Mouse (Mus musculus) left cerebral cortex, adult 2 months (tissue): Measurements from ENCODE around the gene Il2rg. TPM values are rescaled to one million over a fixed set of nuclear protein-coding genes. Genes with fewer than 3 reads are reported as not detected.

Experiments
- DNase-seq, 2 experiments: peaks; one replicate each; pipeline ENCODE4 v3.0.0; 2021 to 2022; ENCODE audit warnings: low spot score in 2 of 2, mixed read lengths in 1 of 2; ENCODE audit errors: extremely low spot score in 1 of 2
- H3K27ac ChIP-seq: fragments of 200-600 bp; 2 replicates; pipeline ENCODE4 v1.8.1; 2022
- H3K4me3 ChIP-seq: fragments of 200-600 bp; 2 replicates; pipeline ENCODE4 v1.8.1; 2022
- CTCF ChIP-seq: fragments of 200-600 bp; IDR thresholded peaks from 2 replicates; pipeline ENCODE4 v1.8.1; 2022; ENCODE audit warnings: antibody characterized with exemption, mild to moderate bottlenecking, moderate library complexity
- intact Hi-C: fragments of 180-260 bp; cut with DNase I; formaldehyde crosslinking; loops from one replicate; pipeline ENCODE4 v1.15.1; 2025
- total RNA-seq, 2 experiments: library from RNA; stranded (reverse); gene quantifications; 2 replicates each; pipeline ENCODE4 v1.2.3; 2021

Il2rg gene
- total RNA-seq, 2 experiments from 2014 or later: 1.4 to 2.0 TPM

- TF ChIP-seq CTCF: no peak
- no peak for DNase-seq
- intact Hi-C loops: loop anchor here (5.0 kb wide), 1 partner anchor 155 kb away; no protein-coding TSS in a partner anchor
- Histone ChIP-seq H3K4me3 (no peak overlapping the region), H3K27ac (no peak overlapping the region)
These were observed 19.5 kb upstream of the Il2rg start for GRCm38 (mm10) chrX:101287543-101287942.

DNA sequence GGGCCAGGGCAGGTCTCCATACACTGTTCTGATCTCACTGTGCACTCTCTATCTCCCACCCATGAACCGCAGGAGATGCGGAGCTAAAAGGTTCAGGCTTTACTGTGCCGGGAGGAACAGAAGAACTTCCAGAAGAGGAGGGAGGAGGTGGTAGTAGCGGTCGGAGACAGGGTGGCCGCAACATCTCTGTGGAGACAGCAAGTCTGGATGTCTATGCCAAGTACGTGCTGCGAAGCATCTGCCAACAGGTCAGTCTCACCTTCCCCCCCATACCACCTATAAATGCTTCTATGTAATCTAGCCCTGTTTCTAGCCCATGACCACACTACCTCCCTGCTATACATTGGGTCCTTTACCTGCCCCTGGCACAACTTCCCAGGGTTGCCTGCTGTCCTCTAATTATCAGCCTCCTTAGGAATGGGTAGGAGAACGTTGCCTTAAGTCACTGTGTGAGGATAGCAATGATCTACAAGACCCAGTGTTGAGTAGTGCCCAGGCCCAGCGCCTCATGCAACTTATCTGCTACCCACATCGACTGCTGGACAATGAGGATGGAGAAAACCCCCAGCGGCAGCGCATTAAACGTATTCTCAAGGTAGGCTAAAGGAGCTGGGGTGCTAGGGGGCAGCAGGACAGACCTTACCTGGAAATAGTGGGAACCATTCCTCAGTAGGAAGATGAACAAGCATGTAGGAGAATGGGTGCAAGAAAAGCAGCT is 18.1 kb upstream of the Il2rg start:
- intact Hi-C loops: loop anchor here (5.0 kb wide), 1 partner anchor 154 kb away; no protein-coding TSS in a partner anchor
- H3K27ac ChIP-seq: no peak overlapping the region
- H3K4me3 ChIP-seq: no peak overlapping the region
- DNase-seq: no peak
- no peak for TF ChIP-seq CTCF

GRCm38 (mm10) chrX:101285534-101285933 is 17.5 kb upstream of the Il2rg start:
- peak; percentile 66 for TF ChIP-seq CTCF
- DNase-seq: peak; percentile 39 to 66
- H3K27ac ChIP-seq: no peak overlapping the region
- no peak overlapping the region for H3K4me3 ChIP-seq
- intact Hi-C loops: loop anchor here (5.0 kb wide), 1 partner anchor 153 kb away; no protein-coding TSS in a partner anchor

DNA sequence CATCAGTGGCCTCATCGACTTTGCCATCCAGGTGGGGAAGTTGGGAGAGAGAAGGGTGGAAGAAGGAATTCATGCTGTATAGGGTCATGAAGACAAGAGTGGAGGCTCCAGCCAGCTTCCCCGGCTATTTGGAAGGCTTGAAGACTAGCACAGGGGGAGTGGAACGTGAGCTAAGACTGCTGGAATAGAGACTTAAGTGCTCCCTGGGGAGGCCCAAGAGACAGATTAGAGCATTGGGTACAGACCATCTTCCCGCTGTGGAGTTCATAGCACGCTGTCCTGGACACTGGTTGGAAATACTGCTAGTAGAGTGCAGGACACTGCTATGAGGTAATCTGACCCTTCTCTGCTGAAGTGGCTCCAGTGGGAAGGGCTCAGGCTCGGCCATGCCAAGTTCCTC is 14.8 kb upstream of the Il2rg start:
- H3K4me3 ChIP-seq: no peak overlapping the region
- TF ChIP-seq CTCF: no peak
- intact Hi-C loops: no loop called here
- no peak overlapping the region for H3K27ac ChIP-seq
- no peak for DNase-seq

DNA sequence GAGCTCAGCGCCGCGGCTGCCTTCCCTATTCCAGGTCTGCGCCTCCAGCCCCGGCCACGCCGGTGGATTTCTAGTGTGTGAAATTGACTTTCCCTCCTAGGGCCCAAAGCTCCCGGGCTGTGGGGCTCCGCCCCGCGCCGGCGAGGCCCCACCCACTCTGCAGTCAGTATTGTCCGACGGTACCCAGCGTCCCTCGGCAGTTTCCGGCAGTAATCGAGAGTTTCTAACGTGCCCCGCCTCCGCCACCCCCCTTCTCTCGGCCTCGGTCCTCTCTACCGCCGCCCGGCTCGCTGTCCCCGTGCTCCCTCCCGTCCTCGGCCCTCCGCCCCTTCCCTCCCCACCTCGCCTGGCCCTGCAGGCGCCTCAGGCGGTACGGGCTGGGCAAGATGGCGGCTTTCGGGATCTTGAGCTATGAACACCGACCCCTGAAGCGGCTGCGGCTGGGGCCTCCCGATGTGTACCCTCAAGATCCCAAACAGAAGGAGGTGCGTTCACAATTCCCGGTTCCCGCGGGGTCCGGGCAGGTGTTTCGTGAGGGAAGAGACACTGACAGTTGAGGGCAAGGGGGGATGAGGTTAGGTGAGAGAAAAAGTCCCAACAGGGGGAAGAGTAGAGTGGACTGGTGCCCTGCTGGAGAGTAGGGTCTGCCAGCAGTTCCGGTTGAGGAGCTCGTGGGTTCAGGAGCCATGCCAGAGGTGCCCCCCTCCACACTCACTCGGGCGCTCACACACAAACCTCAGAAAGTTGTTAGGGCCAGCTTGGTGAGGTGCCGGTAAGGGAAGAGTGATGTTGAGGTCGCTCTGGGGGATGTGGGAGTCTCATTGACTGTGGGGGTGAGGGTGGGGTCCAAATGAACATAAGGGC is 6.1 kb upstream of the Il2rg start, which contains the start of gene Med12:
Med12 (plus strand) TSS at position 156 of the 864 bp plus-strand sequence.
- no peak for TF ChIP-seq CTCF
- peak within 1 kb of the TSS; percentile 62 for H3K27ac ChIP-seq
- H3K4me3 ChIP-seq: peak within 1 kb of the TSS; percentile 60
- intact Hi-C loops: loop anchor here (1.0 to 5.0 kb wide), 2 partner anchors 20 to 52 kb away; partner anchors contain the start of genes Foxo4 and Snx12
- DNase-seq: peak; percentile 76 to 80

- peak overlapping the region; percentile 60 for H3K4me3 ChIP-seq
- intact Hi-C loops: loop anchor here (5.0 kb wide), 1 partner anchor 51 kb away; the partner anchor contains the start of gene Snx12
- H3K27ac ChIP-seq: no peak overlapping the region
- TF ChIP-seq CTCF: no peak
- no peak for DNase-seq
These were observed 5.4 kb upstream of the Il2rg start for GRCm38 (mm10) chrX:101273410-101273809.

DNA sequence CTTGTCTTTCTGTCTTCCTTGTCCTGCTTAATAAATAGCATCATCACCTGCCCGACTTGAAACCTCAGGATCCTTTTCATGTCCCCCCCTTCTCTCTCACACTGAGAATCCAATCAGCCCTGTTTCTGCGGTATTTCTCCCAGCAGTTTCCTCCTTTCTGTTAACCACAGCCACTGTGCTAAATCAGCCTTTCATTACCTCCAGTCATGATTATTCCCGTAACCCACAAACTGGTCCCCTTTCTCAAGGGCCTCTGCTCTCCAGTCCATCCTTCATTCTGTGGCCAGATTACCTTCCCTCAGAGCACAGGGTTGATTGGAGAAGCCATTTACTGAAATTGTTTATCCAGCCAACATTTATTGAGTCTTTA is 685 bp upstream of the Il2rg start, which contains the start of gene Gm20489:
Gm20489 (minus strand) TSS at position 269 of the 370 bp plus-strand sequence.
- no peak within 1 kb of the TSS for H3K4me3 ChIP-seq
- DNase-seq: no peak
- H3K27ac ChIP-seq: no peak within 1 kb of the TSS
- intact Hi-C loops: no loop called here
- no peak for TF ChIP-seq CTCF

- TF ChIP-seq CTCF: no peak
- H3K4me3 ChIP-seq: no peak overlapping the region
- H3K27ac ChIP-seq: no peak overlapping the region
- intact Hi-C loops: no loop called here
- DNase-seq: no peak
These were observed 1.4 kb downstream of the Il2rg start for GRCm38 (mm10) chrX:101266631-101267030.

DNA sequence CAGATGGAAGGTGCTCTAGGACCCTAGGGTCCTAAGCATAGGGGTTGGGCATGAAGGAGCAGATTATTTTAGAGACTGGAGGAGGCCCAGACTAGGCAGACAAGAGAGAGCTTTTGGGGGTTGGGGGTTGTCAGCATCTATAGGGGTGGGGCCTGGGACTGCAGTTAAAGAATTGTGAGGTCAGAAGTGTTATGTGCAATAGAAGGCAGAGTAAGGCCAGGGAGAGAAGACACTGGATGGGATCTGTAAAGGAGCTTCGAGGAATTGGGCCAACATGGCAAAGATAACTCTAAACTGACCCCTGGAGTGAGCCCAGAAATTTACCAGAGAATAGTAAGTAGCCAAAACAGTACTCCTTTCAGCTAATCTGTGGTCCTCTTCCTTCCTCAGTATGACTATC is 4.2 kb downstream of the Il2rg start, which contains the start of gene Gm614:
Gm614 (minus strand) TSS at position 101 of the 400 bp plus-strand sequence.
- intact Hi-C loops: no loop called here
- TF ChIP-seq CTCF: no peak

GRCm38 (mm10) chrX:101260441-101261325 is 7.4 kb downstream of the Il2rg start:
- Histone ChIP-seq H3K4me3 (no peak overlapping the region), H3K27ac (no peak overlapping the region)
- intact Hi-C loops: no loop called here
- TF ChIP-seq CTCF: no peak
- no peak for DNase-seq

More for the DNA sequence above, 4.2 kb downstream of the Il2rg start, which contains the start of gene Gm614:
- DNase-seq: no peak
- Histone ChIP-seq H3K4me3 (no peak within 1 kb of the TSS), H3K27ac (no peak within 1 kb of the TSS)

DNA sequence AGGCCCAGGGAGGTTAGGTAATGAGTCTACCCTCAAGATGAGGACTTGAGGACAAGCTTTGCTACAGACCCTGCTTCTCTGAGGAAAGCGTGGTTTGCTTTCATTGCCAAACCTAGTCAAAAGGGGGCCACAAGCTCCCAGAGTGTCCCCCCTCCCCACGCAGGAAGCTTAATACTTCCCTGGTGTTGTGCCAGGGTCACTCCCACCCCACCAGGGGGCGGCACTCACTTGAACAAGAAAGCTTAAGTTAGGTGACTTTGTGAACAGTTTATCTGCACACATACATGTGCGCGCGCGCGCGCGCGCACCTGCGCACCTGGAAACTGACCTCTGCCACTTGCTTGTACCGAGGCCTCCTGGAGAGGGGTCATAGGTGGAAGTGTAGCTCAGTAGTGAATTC is 11.5 kb downstream of the Il2rg start:
- intact Hi-C loops: no loop called here
- DNase-seq: no peak
- Histone ChIP-seq H3K27ac (no peak overlapping the region), H3K4me3 (no peak overlapping the region)
- TF ChIP-seq CTCF: no peak; the same call in none of the 2 replicates
